Mouse (Mus musculus) ovary, postnatal 36 days (tissue): Measurements from ENCODE around the gene Fxyd6.

Source experiments
- DNase-seq: peaks from one replicate; pipeline ENCODE4 v3.0.0; 2022; ENCODE audit warnings: low spot score, mixed read lengths

Fxyd6 gene

DNA sequence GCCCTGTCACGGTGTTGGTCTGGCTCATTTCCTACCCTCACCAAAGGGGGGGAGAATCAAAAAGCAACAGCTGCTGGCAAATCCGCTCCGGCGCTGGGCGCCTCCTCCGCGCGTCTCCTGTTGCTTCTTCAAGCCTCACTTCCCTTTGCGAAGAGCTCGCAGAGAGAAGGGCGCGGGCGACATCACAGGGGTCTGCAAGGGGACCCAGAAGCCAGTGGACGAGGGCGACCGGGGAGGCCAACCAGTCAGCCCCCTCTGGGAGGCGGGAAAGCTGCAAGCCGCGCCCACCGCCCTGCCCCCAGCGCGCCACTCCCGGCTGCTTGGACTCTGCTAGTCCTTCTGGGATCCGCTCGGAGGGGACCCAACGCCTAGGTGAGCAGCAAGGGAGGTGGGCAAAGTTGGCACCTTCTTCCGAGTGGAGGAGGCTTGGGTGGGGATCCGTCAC, at the start of gene Fxyd6:
Gene Fxyd6 (plus strand): TSS at position 69 of the 445 bp plus-strand sequence.
- DNase-seq: peak; percentile 68

DNA sequence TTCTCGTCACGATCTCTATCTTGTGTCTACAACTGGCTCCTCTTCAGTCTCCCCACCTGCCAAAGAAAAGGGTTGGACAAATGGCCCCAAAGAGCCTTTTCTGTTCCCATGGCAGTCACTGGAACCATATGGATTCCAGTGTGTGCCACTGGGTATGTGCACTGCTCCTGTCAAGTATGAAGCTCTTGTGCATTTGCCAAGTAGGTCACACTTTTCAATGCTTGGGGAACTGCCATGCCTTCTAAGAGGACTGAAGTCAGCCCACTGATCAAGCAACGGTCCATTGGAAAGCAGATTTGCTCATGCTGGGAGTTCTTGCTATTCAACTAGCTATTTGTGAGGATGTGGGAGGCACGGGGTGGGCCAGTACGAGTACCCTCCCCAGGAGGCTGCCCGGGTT, 48.5 kb upstream of the Fxyd6 start:
- DNase-seq: no peak

DNA sequence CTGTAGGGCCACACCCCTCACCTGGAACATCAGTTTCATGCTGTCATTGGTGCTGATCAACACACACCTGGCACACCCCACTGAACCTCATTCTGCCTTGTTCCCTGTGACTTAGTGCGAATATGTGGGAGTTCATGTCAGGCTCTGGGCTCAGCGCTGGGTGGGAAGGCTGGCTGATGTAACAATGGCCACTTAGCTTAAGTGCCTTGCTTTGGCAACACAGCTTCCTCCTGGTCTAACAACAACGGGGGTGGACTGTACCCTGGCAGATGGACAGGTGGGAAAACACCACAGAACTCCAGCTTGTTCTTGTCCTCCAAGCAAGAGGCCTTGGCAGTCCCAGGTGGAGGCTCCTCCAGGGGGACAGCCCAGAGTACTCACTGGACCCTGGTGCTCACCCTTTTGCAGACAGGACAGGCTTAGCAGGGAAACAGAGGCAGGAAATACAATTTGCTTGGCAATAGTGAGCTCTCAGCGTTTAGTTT, 48.0 kb upstream of the Fxyd6 start:
- no peak for DNase-seq

DNA sequence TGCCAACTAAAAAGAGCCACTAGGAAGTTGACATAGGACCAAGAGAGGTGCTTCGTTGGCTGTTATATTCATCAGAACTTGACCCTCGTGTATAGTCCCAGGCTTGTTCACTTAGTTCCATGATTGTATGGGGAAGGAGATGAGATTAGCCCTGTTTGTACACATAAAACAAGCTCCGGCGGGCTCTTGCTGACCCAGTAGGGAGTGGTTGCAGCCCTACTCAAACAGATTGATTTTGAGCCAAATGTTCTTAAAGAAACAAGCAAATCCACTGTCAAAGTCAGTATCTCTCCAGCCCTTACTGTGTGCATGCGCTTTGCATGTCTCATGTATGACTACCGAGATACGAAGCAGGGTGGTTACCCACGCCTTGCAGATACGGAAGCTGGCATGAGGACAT, 43.6 kb upstream of the Fxyd6 start:
- DNase-seq: no peak

DNA sequence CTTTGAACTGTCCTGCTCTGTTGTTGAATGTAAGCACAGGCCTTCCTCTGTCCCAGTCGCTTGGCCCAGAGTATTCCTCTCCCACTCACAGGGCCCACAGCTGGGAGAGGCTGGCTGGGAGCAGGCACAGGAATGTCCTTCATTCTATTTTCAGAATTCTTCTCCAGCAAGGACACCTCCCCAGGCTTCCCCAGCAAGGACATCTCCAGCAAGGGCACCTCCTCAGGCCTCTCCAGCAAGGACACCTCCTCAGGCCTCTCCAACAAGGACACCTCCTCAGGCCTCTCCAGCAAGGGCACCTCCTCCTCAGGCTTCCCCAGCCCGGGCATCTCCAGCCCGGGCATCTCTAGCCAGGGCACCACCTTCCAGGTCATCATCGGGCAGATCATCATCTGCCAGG, 41.7 kb upstream of the Fxyd6 start:
- peak; percentile 63 for DNase-seq

DNA sequence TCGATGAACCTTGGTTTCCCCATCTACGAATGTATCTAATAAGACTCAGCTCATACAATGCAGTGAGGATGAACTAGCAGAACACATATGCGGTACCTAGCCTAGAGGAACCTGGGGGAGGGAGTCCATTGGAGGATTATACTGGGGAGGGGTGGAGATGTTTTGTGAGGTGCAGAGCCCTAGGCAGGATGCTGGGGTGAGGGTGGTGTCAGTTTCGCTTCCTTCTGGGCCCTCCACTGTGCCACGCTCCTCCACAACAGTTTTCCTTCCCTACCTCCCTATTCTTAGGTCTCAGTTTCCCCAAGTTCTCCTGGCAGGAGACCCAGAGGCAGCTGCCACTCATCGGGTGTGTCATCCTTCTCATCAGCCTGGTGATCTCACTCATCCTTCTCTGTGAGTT, 40.4 kb upstream of the Fxyd6 start:
- DNase-seq: no peak

DNA sequence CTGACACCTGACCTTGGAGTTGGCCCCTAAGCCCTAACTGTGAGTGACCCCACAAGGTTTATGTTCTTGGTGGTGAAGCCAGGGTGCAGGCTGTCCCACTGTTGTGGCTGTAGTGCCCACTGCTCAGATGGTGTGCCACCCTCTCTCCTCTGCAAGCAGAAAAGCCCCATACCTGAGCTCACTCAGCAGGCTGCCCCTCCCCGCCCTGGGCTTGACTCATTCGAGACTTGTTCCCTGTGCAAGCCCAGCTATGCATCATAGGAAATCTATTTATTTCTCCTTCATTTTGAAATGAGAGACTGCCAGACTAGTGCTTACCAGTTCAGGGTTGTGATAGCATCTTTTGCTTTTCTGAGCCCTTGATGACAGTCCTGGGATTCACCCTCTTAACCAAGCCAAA, 32.6 kb upstream of the Fxyd6 start:
- DNase-seq: no peak

DNA sequence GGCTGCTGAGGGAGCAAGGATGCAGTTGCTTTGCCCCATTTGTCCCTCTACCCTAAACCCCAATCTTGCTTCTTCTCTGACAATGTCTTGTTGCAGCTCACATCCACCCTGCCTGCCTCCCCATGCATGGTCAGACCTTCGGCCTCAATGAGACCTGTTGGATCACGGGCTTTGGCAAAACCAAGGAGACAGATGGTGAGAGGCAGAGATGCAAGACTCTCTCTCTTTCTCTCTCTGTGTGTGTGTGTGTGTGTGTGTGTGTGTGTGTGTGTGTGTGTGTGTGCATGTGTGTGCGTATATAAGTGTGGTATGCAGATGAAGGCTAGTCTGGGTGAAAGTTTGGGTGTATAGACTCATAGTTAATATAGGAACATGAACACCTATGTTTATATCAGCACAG, 26.9 kb upstream of the Fxyd6 start:
- DNase-seq: no peak

DNA sequence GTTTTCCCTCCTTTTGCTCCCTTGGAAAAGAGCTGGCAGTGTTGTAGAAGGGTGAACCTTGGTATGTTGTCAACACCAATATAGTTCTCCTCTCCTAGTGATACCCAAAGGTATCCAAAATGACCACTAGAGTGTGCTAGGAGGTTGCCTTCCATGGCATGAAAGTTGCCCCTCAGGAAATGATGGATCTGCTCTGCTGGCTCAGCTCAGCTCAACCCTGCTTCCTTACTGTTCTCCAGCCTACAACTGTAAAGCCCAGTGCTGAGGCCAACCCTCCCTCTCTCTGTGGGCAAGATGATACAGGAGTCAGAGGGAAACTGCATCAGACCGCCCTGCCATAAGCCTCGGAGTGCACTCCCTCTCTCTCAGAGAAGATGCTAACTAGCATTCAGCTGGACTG, 24.5 kb upstream of the Fxyd6 start:
- DNase-seq: no peak

DNA sequence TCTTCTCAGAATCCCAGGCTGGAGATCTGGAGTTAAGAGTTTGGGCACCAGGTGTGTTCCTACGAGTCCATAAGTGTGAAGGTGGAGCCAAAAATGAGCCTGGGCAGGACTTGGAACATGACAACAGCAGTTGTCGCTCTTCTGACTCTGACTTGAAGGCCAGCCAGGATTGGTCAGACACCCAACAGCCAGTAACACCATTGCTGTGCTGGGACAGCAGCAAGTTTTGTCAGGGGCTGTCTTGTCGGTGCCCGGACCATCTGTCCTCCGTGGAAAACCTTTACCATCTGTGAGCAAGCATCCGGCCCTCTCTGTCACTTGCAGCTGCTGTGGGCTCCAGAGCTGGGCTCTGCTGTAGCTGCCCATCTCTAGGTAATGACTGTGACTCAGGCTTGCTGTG, 23.7 kb upstream of the Fxyd6 start:
- no peak for DNase-seq

DNA sequence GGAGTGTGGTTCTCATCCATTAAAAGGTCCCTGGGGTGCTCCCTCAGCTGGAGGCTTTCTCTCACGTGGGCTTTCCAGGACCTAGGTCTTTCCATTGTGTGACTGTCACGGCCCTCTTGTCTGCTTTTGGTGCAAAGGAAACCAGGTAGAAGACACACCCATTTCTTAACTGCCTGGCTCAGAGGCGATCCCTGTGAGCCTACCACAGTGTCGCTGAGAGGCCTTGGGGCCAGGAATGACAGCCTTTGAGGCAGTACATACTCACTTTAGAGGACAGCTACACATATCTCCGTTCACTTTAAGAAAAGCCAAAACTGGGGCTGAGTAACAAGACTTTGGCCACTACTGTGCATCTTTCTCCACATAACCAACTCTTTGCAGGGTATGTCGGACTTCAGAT, 21.4 kb upstream of the Fxyd6 start:
- DNase-seq: no peak

DNA sequence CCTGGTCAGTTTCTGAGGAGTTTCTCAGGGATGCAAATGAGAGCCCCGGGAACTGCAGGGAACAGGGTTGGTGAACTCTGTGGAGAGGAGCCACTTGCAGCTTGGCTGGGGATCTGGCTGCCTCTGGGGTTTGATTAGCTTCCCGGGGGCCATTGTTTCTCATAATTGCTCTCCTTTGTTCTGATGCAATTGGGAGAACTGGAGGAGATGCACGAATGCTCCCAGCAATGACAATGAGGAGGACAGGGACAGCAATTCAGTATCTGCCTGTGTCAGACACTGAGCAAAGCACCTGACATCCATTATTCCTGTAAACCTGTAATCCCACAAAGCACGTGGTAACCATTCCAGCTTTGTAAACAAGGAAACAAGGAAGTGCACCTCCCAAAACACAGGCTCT, 20.8 kb upstream of the Fxyd6 start:
- DNase-seq: no peak

DNA sequence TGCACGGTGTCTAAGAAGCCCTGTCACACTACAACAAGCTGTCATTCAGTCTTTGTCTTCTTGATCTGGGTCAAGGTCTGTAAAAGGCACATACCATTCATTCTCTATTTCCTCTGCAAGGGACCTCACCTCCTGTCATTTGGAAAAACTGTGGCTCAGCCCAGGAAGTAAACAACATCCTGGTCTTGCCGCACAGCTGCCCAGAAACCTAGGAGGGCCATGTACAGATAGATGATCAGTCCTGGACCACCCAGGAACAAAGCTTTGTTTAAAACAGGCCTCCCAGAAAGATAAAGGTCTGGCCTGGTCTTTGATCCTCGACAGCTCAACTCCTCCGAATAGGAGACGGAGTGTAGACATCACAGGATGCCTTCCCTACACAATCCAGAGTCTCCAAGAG, 20.1 kb upstream of the Fxyd6 start:
- DNase-seq: no peak

DNA sequence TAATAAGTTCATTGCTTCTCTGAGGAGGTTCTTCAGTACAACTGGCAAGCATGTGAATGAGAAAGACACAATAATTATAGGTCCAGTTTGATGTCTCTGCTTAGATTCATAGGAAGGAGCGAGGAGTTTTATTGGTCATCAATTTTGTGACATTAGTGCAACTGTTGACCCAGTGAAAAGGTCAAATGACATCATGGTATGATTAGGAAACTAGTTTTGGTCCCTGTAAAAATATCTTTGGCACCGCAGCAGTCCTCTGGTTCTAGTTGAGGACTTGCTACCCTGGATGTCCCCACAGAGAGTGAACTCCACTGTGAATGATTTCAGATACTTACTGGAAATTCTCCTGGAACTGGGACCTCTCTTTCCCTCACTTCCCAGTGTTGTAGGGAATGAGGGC, 14.8 kb upstream of the Fxyd6 start:
- no peak for DNase-seq

DNA sequence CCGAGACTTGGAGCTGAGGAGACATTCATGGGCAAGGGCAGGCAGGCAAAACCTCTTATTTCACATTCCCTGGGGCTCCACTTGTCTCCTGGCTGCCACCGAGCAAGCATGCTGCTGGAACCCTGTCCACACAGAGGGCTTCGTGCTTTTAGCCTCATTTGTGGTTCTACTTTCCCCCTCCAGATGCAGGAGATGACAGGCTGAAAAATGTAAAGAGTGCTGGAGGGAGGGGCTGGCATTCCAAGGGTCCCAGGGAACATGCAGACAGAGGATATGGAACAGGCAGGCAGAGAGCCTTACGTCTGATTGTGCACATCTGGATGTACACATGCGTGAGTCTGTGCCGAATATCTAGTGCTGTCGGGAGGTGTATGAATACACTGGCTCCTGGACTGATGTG, 11.6 kb upstream of the Fxyd6 start:
- DNase-seq: no peak

DNA sequence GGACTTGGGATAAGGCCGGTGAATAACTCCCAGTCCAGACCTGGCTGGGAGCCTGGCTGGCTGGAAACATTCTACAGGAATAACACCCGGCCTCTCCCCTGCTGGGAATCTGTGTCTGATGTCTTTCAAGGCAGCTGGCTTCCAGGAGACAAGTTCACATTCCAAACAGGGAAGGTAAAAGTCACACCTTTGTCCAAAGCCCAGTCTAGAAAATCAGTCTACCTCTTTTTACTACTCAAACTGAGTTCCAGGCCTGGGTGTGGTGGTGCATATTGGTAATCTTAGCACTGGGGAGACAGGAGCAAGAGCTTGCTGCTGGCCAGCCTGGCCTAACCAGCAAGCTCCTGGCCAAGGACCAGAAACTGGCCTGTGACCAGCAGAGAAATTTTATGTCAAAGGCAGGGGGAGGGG, 7.9 kb upstream of the Fxyd6 start:
- no peak for DNase-seq

DNA sequence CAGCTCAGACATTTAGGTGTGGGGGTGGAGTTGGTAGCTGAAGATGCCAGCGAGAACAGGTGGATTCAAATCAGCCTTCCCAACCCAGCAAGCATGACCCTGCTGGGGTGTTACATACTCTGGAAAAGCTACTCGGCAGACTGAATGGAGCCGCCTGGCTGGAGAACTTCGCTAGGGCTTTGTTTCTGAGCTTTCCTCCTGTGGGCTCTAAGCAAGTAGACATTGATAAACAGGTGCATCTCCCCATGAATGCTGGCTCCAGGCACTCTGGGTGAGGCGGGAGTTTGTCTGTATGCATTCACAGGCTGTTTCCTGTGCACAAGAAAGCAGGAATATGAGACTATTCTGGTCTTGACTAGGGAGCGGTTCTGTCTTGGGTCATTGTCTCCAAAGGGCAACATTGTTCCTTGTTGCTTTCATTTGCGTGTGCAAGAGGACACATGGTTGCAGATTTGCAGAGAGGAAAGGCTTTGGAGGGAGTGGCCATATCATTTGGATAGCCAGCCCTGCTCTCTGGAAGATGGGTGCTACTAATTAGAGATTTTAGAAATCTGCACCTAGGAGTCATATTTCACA, 6.3 kb upstream of the Fxyd6 start:
- DNase-seq: no peak

DNA sequence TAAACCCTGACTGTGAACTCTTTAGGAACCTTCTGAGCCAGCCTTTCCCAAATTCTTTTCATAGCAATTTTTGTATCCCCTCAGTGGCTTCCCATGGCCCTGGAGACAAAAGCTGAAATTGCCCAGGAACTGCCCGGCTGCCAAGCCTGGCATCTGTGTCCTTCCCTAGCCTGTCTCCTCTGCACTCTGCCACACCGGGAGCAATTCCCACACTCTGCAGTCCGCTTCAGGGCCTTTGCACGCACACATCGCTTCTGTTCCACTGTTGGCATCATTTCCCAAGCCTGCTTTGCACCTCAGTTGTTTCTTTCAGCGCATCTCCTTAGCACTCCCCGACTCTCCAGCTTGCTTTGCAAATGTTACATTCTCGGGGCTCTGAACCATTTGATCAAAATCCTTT, 2.3 kb upstream of the Fxyd6 start:
- no peak for DNase-seq

DNA sequence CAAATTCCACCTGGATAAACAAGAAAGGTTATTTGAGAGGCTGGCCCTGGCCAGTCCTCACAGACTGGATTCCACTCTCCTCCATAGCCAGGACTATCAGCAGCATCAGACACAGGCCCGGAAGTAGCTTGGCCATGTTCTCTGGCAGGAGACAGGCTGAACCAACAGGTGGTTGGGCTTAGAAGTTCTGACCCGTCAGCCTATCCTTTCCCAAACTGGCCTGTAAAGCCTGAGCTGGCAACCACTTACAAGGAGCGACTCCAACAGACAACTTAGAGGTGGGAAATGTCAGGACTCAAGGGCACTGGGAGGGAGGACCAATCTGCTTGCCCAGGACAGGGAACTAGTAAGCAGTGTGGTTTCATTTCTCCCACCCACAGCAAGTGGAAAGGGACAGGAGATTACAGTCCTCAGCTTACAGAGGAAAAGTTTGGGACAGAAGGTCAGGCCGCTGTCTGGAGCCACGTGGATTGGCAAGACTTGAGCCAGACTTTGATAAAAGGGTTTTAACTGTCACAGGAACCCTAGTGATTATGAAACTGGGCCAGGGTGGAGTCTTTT, 1.6 kb upstream of the Fxyd6 start:
- no peak for DNase-seq

DNA sequence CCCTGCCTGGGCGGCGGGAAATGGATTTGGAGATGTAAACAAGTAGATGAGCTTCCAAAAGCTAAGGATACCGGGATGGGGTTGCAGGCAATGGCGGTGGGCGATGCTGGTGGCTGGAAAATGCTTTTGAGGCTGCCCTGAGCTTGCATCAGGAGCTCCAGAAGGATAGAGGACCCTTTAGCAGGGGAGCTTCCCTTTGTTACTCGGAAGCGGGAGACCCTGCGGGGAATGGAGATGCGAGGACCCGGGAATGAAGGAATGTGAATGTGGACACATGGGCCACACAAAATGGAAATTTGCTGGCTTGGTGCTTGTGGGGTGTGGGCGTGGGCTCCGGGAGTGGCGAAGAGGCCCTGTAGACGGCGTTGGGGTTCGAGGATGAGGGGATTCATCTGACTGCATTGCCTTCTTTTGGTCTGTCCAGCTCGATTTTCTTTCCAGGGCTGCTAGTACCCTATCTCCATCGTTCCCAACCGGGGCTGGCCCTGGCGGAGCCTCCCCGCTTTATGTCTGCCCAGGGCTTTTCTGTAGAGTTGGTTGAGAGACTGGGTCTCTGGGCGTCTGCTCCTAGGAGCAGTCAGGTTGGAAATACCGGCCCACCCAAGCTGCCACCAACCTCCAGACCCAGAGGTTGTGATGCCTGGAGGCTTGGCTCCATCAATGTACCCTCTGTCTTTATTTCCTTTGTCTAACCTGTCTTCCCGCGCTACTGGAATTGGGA, 791 bp downstream of the Fxyd6 start:
- no peak for DNase-seq

DNA sequence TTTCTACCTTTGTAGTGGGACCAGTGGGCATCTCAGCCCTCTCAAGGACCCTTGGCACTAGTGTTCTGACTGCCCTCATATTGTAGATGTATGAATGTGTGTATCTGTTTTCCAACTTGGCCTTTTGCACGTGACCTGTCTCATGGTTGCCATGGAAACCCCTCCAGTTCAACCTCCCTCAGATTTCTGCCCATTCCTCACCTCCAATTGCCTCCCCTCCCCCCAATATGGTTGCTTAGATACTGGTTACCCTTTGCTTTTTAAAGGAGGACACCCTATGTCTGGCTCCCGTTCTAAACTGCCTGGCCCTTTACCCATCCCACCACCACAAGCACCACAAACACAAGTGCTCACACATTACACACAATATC, 1.3 kb downstream of the Fxyd6 start:
- no peak for DNase-seq

DNA sequence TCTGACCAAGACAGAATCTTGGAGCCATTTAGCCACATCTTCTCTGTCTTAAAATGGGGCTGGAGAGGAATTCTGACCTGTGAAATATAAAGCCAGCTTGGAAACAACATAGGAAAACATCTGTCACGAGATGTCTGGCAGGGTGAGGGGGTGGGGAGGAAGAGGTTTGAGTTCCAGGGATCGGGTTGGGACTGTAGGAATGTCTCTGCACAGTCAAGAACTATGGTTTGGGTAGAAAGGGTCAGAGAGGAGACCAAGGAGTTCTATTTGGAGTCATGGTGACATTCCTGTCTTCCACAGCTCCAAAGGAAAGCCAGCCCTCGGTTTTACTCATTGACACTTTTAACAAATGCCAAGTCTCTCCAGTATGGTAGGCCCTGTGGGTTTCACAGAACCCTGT, 3.9 kb downstream of the Fxyd6 start:
- DNase-seq: no peak

DNA sequence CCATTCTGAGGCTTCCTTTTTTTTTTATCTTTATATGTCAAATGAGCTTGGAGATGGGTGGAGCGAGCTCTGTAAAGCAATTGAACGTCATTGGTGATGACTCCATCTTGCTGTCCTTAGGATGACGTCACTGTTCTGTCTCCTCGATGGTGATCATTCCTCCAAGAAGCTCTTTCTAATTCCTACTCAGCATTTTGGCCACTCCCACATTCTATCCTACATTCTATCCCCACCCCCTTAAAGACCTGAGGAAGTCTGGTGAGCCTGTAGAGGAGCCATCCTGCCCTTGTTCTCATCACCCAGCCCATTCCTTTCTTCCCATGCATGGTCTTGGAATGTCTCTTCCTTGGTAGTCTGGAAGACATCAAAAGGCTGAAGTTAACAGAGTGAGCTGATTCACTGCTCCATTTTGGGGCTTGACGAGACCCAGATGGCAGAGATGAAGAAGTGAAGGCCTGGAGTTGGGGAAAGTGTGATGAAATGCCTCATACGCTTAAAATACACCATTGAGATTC, 5.1 kb downstream of the Fxyd6 start:
- DNase-seq: no peak

DNA sequence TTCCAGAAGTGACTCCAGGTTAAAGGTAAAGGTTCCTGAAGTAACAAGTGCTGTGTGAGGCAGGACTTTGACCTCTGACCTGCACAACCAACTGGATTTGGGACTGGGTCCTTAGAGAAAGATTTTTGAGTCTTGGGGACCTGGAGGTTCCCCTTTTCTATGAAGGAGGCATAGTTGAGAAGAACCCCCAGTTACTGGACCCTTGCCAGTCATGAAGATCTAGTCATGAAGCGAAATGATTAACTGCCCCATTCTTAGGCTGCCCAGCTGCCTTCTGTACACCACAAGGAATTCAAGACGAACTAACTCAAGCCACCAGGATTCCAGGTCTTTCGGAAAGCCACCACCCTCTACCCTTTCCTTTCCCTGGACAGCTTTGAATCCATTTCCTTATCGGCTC, 6.4 kb downstream of the Fxyd6 start:
- no peak for DNase-seq
